Mouse (Mus musculus): Measurements from ENCODE around the gene Ankrd28.

GRCm38 (mm10) chr14:31761727-31762126 is 68.7 kb downstream of the Ankrd28 start:
- no peak for TF ChIP-seq CTCF (IDR thresholded peaks at IDR 0.05; ENCODE audit: control insufficient read depth, insufficient read depth, insufficient read length)
- no peak for TF ChIP-seq CEBPB (IDR thresholded peaks at IDR 0.05; ENCODE audit: low read depth)
- TF ChIP-seq MAX (IDR thresholded peaks at IDR 0.05), result no peak
- no peak for TF ChIP-seq MYOG (IDR thresholded peaks at IDR 0.05; ENCODE audit: control insufficient read depth, extremely low read depth, insufficient read length)
- no peak for TF ChIP-seq FOSL1 (IDR thresholded peaks at IDR 0.05; ENCODE audit: insufficient read depth, low read length, poor library complexity, severe bottlenecking)
- TF ChIP-seq USF1 (IDR thresholded peaks at IDR 0.05; ENCODE audit: low read depth), result no peak
- no peak for TF ChIP-seq MYOD1 (IDR thresholded peaks at IDR 0.05; ENCODE audit: control insufficient read depth, insufficient read length, low read depth)
